Mouse (Mus musculus) erythroblast, embryonic 14.5 days (primary cell): Measurements from ENCODE around the gene Ptpru.

Source experiments
- GATA1 ChIP-seq: IDR thresholded peaks from 2 replicates; pipeline ENCODE4 v1.6.1; 2012; ENCODE audit warnings: low read length, inconsistent platforms, mixed read lengths
- TAL1 ChIP-seq: IDR thresholded peaks from 3 replicates; pipeline ENCODE4 v1.6.1; 2012; ENCODE audit warnings: low read length, inconsistent platforms, mixed read lengths

GRCm38 (mm10) chr4:131883571-131883970, 45.5 kb upstream of the Ptpru start:
- TF ChIP-seq GATA1: no peak
- TF ChIP-seq TAL1: no peak
